Comparison of ENCODE assay signal across 28 mouse cellular contexts in the genomic region with DNA sequence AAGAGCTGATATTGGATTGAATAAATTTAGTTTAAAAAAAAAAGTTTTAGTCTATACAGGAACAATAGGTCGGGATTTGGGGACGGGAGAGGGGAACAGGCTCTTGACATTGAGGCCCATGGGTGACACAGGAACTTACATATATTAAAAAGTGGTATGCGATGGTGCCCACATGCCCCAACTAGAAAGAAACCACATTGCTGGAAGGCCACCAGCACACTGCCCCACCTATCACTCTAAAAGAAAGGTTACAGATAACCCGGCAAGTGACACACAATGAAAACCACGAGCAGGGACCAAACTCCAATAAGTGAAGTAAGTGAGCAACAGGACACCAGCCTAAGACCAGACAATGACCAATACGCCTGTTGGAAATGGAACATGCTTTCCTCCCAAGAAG. TPM values are rescaled to one million over a fixed set of nuclear protein-coding genes. Genes with fewer than 3 reads are reported as not detected.
DNase-seq lines count a peak whose midpoint lies in the region; ATAC-seq and TF ChIP-seq lines count a peak whose summit lies in the region.
"Had no signal": no experiment of that assay in that cellular context is flagged by ENCODE, and none has a peak within 500 bp of the region (broad histone marks: within the 10 kb centered on the region; RNA-seq: fewer than 3 reads in every experiment).

No protein-coding gene starts in this region.

- DNase-seq in heart, adult 18-20 months = no peak
- DNase-seq in heart, postnatal 25 days (ENCODE audit: low spot score) = no peak
- no peak for DNase-seq in heart, postnatal 0 days (ENCODE audit: low spot score)
- no peak for DNase-seq in heart, adult 11 months
- no peak for DNase-seq in lung, postnatal 36 days
- no peak for DNase-seq in hindbrain, embryonic 14.5 days (ENCODE audit: low spot score)
- DNase-seq: adrenal gland, postnatal 10 days; adrenal gland, postnatal 36 days; cerebellum, adult 18-20 months; cerebellum, adult 9-10 months; cerebellum, postnatal 14 days; forebrain, postnatal 0 days; gastrocnemius, adult 2 months; gastrocnemius, postnatal 14 days; heart, adult 2 months; heart, postnatal 36 days; kidney, adult 2 months had no signal

- no peak overlapping the region; the same call in 1 of the 2 replicates for H3K9ac ChIP-seq in heart, embryonic 11.5 days (ENCODE audit: low read depth, low read length)
- H3K9ac ChIP-seq in heart, embryonic 14.5 days (ENCODE audit: low read length) = no peak overlapping the region; the same call in 1 of the 2 replicates
- H3K9ac ChIP-seq in heart, postnatal 0 days (replicated peaks; ENCODE audit: low read depth, low read length) = no peak overlapping the region
- no peak overlapping the region for H3K9ac ChIP-seq in hindbrain, embryonic 14.5 days
- H3K9ac ChIP-seq: embryonic facial prominence, embryonic 12.5 days; embryonic facial prominence, embryonic 15.5 days; forebrain, postnatal 0 days; hindbrain, embryonic 15.5 days had no signal

- H3K4me1 ChIP-seq in heart, embryonic 11.5 days (ENCODE audit: control insufficient read depth, insufficient read depth, low read length) = peaks cover 74% of the 10 kb centered on the region
- peaks cover 35 to 75% of the 10 kb centered on the region in 2 experiments for H3K4me1 ChIP-seq in heart, embryonic 14.5 days (ENCODE audit: control insufficient read depth in 2 of 2, insufficient read depth in 2 of 2, low read length in 2 of 2)
- H3K4me1 ChIP-seq in heart, postnatal 0 days (ENCODE audit: control insufficient read depth, insufficient read depth) = peaks cover 43% of the 10 kb centered on the region
- no peaks in the 10 kb centered on the region for H3K4me1 ChIP-seq in hindbrain, embryonic 14.5 days (replicated peaks; ENCODE audit: control insufficient read depth, insufficient read depth, low read length)

- TF ChIP-seq EP300 in heart, postnatal 0 days (IDR thresholded peaks at IDR 0.05; ENCODE audit: low read depth) = no peak

- no peaks in the 10 kb centered on the region for H3K9me3 ChIP-seq in heart, embryonic 11.5 days (replicated peaks; ENCODE audit: control insufficient read depth, low read length)
- H3K9me3 ChIP-seq in heart, embryonic 14.5 days (ENCODE audit: control insufficient read depth, low read length) = no peaks in the 10 kb centered on the region
- H3K9me3 ChIP-seq in heart, postnatal 0 days (replicated peaks; ENCODE audit: control insufficient read depth, low read length) = no peaks in the 10 kb centered on the region
- no peaks in the 10 kb centered on the region for H3K9me3 ChIP-seq in hindbrain, embryonic 14.5 days (ENCODE audit: control insufficient read depth, low read length)
- H3K9me3 ChIP-seq: embryonic facial prominence, embryonic 12.5 days; embryonic facial prominence, embryonic 15.5 days; hindbrain, embryonic 15.5 days had no signal

- intact Hi-C loops in heart, postnatal 25 days (cut with DNase I) = no loop called here

- H3K27ac ChIP-seq in heart, embryonic 11.5 days (ENCODE audit: low read depth, low read length) = no peak overlapping the region
- peak overlapping the region in 1 of 2 experiments; percentile 76; a peak in 2 of 4 replicates for H3K27ac ChIP-seq in heart, embryonic 14.5 days (replicated peaks in 1 of 2; ENCODE audit: control insufficient read depth in 1 of 2, insufficient read depth in 1 of 2, low read depth in 2 of 2, low read length in 2 of 2)
- peak overlapping the region; percentile 9; the same call in 1 of the 2 replicates for H3K27ac ChIP-seq in heart, postnatal 0 days (ENCODE audit: low read depth)
- no peak overlapping the region for H3K27ac ChIP-seq in hindbrain, embryonic 14.5 days
- H3K27ac ChIP-seq: gastrocnemius, adult 2 months; hindbrain, embryonic 15.5 days had no signal

- no peak for TF ChIP-seq CTCF in heart, postnatal 0 days (IDR thresholded peaks at IDR 0.05; ENCODE audit: low read depth)

- peak overlapping the region; percentile 1; the same call in 1 of the 2 replicates for H3K4me2 ChIP-seq in heart, embryonic 11.5 days
- H3K4me2 ChIP-seq in heart, embryonic 14.5 days (ENCODE audit: low read length) = peak overlapping the region; percentile 24
- H3K4me2 ChIP-seq in heart, postnatal 0 days (ENCODE audit: low read depth, low read length) = peak overlapping the region; percentile 17; the same call in 1 of the 2 replicates
- no peak overlapping the region for H3K4me2 ChIP-seq in hindbrain, embryonic 14.5 days (replicated peaks)
- H3K4me2 ChIP-seq: embryonic facial prominence, embryonic 12.5 days; embryonic facial prominence, embryonic 15.5 days; hindbrain, embryonic 15.5 days had no signal

- no peaks in the 10 kb centered on the region for H3K27me3 ChIP-seq in heart, embryonic 11.5 days (ENCODE audit: control insufficient read depth, insufficient read depth, low read length)
- no peaks in the 10 kb centered on the region for H3K27me3 ChIP-seq in heart, embryonic 14.5 days (ENCODE audit: control insufficient read depth, insufficient read depth, low read length)
- H3K27me3 ChIP-seq in heart, postnatal 0 days (ENCODE audit: control insufficient read depth, insufficient read depth, low read length) = no peaks in the 10 kb centered on the region
- no peaks in the 10 kb centered on the region for H3K27me3 ChIP-seq in hindbrain, embryonic 14.5 days (ENCODE audit: control insufficient read depth, insufficient read depth, low read length)
- H3K27me3 ChIP-seq: embryonic facial prominence, embryonic 12.5 days; embryonic facial prominence, embryonic 15.5 days; hindbrain, embryonic 15.5 days; Patski had no signal

- 70% methylated on average over 6 of the region's 6 CpGs for WGBS in heart, embryonic 11.5 days (ENCODE audit: insufficient replicate concordance)
- WGBS in heart, embryonic 14.5 days = 56% methylated on average over 6 of the region's 6 CpGs
- WGBS in heart, postnatal 0 days = 50% methylated on average over 6 of the region's 6 CpGs
- 92% methylated on average over 6 of the region's 6 CpGs for WGBS in hindbrain, embryonic 14.5 days

- peaks cover 33% of the 10 kb centered on the region for H3K36me3 ChIP-seq in heart, embryonic 11.5 days (ENCODE audit: control insufficient read depth, insufficient read depth, low read length)
- H3K36me3 ChIP-seq in heart, embryonic 14.5 days (ENCODE audit: control insufficient read depth, insufficient read depth, low read length) = peaks cover 94% of the 10 kb centered on the region
- H3K36me3 ChIP-seq in heart, postnatal 0 days (replicated peaks; ENCODE audit: control insufficient read depth, insufficient read depth, low read length) = peaks cover 62% of the 10 kb centered on the region
- peaks cover 70% of the 10 kb centered on the region for H3K36me3 ChIP-seq in hindbrain, embryonic 14.5 days (replicated peaks; ENCODE audit: control insufficient read depth, insufficient read depth)

- H3K4me3 ChIP-seq in heart, embryonic 11.5 days (ENCODE audit: low read depth, low read length) = no peak overlapping the region
- H3K4me3 ChIP-seq in heart, embryonic 14.5 days (ENCODE audit: control insufficient read depth in 1 of 2, insufficient read depth in 1 of 2, low read depth in 1 of 2, low read length in 2 of 2) = no peak overlapping the region
- no peak overlapping the region for H3K4me3 ChIP-seq in heart, postnatal 0 days (ENCODE audit: low read depth, low read length)
- H3K4me3 ChIP-seq in hindbrain, embryonic 14.5 days (replicated peaks; ENCODE audit: low read length) = no peak overlapping the region
- H3K4me3 ChIP-seq: embryonic facial prominence, embryonic 12.5 days; embryonic facial prominence, embryonic 15.5 days; gastrocnemius, adult 2 months; heart, adult 2 months; hindbrain, embryonic 15.5 days had no signal

- ATAC-seq in heart, embryonic 11.5 days (replicated peaks; ENCODE audit: insufficient number of reproducible peaks, low FRiP score, low TSS enrichment) = no peak
- ATAC-seq in heart, embryonic 14.5 days (ENCODE audit: insufficient number of reproducible peaks, insufficient read depth, low FRiP score, low read depth) = no peak
- no peak for ATAC-seq in heart, postnatal 0 days (ENCODE audit: insufficient read depth, low read depth)
- no peak for ATAC-seq in hindbrain, embryonic 14.5 days (ENCODE audit: low FRiP score)
- ATAC-seq: forebrain, embryonic 14.5 days; forebrain, postnatal 0 days; intestine, postnatal 0 days; Patski had no signal

RNA-seq across cellular contexts. Expression of a gene that starts 36.3 kb away (rescaled TPM):
- polyA plus RNA-seq in heart, embryonic 11.5 days (2014; fragmentation: Nextera tagmentation; extraction: Ambion mirVana) = 199 and 238 TPM in 2 replicates
- 100 to 1,000 TPM; 111 to 115 TPM for total RNA-seq in heart, adult 18-20 months (2021)
- polyA plus RNA-seq in heart, embryonic 14.5 days (2014; fragmentation: Nextera tagmentation; extraction: Ambion mirVana) = 196 and 201 TPM in 2 replicates
- total RNA-seq in heart, postnatal 25 days (2021) = 100 to 1,000 TPM in 1 of 2 experiments, 10 to 100 TPM in 1; 99.0 to 108 TPM
- 424 and 484 TPM in 2 replicates for total RNA-seq in heart, postnatal 0 days (2014; rRNA removed; ENCODE audit: low replicate concordance)
- 52.2 and 59.9 TPM in 2 replicates for polyA plus RNA-seq in heart, postnatal 0 days (2015; fragmentation: Nextera tagmentation; extraction: Ambion mirVana)
- polyA plus RNA-seq in hindbrain, embryonic 14.5 days (2014; fragmentation: Nextera tagmentation; extraction: Ambion mirVana) = 13.1 and 14.9 TPM in 2 replicates

RNA-seq across cellular contexts. Expression of a gene that starts 57.5 kb away (rescaled TPM):
- polyA plus RNA-seq in heart, embryonic 11.5 days (2014; fragmentation: Nextera tagmentation; extraction: Ambion mirVana) = 0.82 and 2.1 TPM in 2 replicates
- total RNA-seq in heart, adult 18-20 months (2021) = 10 to 100 TPM; 12.1 to 17.8 TPM
- 28.7 and 42.4 TPM in 2 replicates for polyA plus RNA-seq in heart, embryonic 14.5 days (2014; fragmentation: Nextera tagmentation; extraction: Ambion mirVana)
- total RNA-seq in heart, postnatal 25 days (2021) = 10 to 100 TPM; 11.3 to 12.8 TPM
- not detected in 2 replicates for total RNA-seq in heart, postnatal 0 days (2014; rRNA removed; ENCODE audit: low replicate concordance)
- 33.5 and 42.8 TPM in 2 replicates for polyA plus RNA-seq in heart, postnatal 0 days (2015; fragmentation: Nextera tagmentation; extraction: Ambion mirVana)
- not detected in 2 replicates for polyA plus RNA-seq in hindbrain, embryonic 14.5 days (2014; fragmentation: Nextera tagmentation; extraction: Ambion mirVana)
- total RNA-seq: forebrain, postnatal 0 days; gastrocnemius, postnatal 14 days; gastrocnemius, postnatal 4 days had no signal
- polyA plus RNA-seq: forebrain, embryonic 11.5 days; forebrain, embryonic 14.5 days; forebrain, postnatal 0 days; hindbrain, embryonic 11.5 days; hindbrain, embryonic 15.5 days; Patski had no signal
